Mouse (Mus musculus): ENCODE measurements around the gene Wnt3a.
A peak's percentile ranks its signal among the peaks of the same experiment; 100 is the strongest.
"Not testable (repeated sequence)": the region's sequence is repeated elsewhere in the genome, so short reads cannot be mapped to it uniquely, and the experiment has no call there.

The Wnt3a gene

GRCm38 (mm10) chr11:59307422-59308163 lies 17.0 kb upstream of the Wnt3a start:
- DNase-seq, result peak; percentile 81

- DNase-seq, result peak; percentile 38
These were observed 16.2 kb upstream of the Wnt3a start, which contains the start of gene Wnt9a for GRCm38 (mm10) chr11:59306461-59307421. TSS of gene Wnt9a (plus strand) at chr11:59306928.

GRCm38 (mm10) chr11:59305821-59306215 lies 15.3 kb upstream of the Wnt3a start:
- no peak for DNase-seq

DNA sequence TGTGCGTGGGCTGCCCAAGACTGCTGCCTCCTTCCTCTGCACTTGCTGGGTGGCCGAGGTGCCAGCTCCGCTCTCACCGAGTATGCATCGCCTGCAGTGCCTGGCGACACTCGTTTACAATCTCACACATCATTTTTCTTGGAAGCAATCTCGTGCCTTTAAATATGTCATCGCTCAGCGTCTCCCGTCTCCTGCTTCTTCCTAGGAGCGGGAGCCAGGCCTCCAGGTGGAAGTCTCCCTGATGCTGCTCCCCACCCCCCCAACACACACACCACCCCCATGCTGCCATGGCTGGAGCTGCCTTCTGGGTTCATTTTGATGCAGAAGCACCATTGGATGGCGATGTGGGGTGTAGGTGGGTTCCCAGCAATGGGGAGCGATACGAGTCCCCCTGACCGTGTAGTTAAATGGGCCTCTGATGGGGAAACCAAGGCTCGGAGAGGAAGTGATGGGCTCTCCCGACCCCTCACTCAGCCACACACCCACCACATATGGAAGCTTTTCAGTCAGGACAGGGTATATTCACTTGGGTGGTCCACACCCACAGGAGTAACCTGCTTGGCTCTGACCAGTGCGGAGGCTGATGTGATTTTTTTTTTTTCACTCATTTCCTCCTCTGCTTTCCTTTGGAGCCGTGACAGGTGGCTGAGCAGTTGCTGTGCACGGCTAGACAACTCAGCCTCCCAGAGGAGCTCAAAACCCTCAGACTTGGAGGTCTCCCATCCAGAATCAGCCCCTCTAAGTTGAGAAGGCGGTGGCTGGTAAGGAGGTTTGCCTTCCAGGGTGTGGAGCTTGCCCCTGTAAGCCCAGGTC lies 14.7 kb upstream of the Wnt3a start:
- no peak for DNase-seq

DNA sequence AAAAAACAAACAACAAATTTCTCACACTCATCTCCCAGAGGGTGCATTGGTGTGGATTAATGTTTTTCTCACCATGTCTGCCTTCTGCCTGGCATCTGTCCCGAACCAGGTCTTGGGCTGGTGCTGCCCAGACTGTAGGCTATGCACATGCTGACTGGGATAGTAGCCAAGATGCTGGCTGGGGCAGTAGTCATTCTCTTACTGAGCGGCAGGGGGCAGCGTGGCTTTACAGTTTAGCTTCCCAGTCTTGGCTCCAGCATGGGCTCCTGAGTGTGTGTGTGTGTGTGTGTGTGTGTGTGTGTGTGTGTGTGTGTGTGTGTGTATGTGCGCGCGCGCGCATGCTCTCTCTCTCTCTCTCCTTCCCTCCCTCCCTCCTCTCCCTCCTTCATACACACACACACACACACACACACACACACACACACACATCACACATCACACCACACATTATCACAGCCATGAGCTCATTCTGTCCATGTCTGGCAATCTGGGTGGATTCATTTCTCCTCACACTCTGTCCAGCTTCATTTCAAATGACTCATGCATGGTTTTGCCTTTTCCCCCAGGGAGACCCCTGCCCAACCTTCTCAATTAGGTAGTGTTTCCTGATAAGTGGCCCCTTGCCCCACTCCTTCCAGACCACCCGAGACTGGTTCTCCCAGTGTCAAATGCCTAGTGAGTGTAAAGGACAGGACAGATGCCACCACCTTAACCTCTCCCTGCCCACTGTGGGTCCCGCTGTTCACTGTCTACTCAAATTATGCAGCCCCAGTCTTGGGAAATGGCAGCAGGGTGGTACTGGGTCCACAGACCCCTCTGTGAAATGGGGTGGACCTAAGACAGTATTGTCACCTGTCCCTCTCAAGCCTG lies 12.4 kb upstream of the Wnt3a start:
- peak; percentile 93 for DNase-seq

DNA sequence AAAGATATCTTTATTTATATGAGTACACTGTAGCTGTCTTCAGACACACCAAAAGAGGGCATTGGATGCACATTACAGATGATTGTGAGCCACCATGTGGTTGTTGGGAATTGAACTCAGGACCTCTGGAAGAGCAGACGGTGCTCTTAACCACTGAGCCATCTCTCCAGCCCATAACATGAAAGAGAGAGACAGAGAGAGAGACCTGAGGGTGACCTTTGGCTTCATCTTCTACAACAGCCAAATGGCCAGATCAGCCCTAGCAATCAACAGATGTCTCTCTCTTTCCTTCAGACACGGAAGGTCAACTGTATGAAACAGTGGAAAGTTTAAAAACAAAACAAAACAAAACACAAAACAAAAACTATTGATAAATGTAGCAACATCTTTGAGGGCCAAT lies 10.5 kb upstream of the Wnt3a start:
- not testable (repeated sequence) for DNase-seq

DNA sequence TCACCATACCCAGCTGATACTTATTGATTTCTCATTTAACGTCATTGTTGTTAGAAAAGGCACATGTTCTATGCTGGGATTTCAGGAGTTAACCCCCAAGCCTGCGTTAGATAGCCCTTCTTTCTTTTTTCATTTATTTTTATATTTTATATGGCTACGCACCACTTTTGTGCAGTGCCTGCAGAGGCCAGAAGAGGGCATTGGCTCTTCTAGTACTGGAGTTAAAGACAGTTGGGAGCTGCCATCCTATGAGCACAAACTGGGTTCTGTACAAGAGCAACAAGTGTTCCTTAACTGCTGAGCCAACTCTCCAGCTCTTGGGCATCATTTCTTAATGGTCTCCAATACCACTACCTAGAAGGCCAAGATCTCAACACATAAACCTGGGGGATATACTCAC lies 9.6 kb upstream of the Wnt3a start:
- peak; percentile 43 for DNase-seq

DNA sequence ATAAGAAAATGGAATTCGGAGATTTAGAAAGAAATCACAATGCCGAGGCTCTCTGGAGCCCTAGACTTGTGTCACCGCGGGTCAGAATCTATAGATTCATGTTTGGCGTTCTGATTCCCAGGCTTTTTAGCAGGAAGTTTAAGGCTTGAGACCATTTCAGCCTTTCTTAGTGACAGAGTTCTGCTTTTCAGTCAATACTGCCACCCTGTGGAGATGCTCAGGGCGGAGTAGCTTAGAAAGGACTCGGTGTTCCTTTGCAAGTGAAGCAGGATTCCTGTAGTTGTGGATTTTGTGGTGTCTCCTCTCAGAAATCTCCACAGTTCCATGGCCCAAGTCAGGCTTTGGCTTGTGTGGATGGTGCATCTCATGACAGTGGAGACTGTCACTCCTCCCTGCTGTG lies 7.4 kb upstream of the Wnt3a start:
- peak; percentile 50 for DNase-seq

DNA sequence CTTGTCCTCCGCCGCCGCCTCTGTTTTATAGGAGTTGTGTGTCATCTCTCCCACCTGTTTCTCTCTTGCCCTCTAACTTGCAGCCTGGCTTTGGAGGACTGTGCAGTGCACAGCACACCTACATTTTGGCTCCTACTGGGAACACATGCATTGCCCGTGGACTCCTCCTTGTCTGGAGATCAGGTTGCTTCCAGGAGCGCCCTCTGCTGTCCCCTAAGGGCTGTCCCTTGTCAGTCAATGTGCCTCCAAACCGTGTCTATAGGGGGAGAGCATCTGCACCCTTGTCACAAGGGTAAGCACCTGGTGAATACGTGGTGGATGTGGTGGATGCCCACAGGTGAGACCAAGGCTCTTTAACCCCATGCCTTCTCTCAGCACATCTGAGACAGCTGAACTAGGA lies 3.1 kb upstream of the Wnt3a start:
- peak; percentile 60 for DNase-seq

GRCm38 (mm10) chr11:59289706-59290105 lies 846 bp downstream of the Wnt3a start:
- no peak for DNase-seq

DNA sequence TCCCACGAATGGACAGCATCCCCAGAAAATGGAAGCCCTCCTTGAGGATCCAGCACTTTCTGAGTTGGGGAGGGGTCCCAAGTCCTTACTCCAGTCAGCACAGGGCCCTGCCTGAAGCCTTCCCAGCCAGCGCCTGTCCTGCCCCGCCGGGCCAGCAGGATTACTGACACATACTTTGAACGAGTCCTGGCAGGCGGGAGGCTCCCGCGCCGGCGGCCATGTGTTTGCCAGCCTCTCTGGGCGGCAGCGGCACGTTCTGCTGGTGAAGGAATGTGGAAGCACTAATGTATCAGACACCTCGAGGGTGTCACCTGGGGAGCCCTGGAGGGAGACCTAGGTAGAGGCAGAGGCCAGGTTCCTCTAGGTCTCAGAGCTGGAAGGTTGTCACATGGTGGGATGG lies 6.4 kb downstream of the Wnt3a start:
- no peak for DNase-seq

- DNase-seq, result peak; percentile 21
These were observed 7.6 kb downstream of the Wnt3a start for GRCm38 (mm10) chr11:59282933-59283332.

DNA sequence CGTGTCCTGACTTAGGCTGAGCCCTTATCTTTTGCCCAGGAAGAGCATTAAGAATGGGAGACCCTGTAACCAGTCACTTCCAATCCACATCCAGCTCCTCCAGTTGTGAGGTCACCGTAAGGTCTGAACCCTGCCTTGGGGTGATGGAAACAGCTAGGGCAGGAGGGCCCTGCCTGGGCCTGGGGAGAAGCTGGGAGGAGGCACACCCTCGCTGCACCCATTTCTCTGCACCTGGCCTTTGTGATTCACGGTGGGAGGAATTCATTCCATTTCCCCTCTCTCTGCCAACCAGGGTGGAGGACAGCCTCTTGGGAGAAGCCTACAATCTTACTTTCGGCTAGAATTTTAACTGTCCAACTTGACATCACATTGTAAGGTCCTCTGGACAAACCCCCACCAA lies 8.4 kb downstream of the Wnt3a start:
- DNase-seq, result no peak

DNA sequence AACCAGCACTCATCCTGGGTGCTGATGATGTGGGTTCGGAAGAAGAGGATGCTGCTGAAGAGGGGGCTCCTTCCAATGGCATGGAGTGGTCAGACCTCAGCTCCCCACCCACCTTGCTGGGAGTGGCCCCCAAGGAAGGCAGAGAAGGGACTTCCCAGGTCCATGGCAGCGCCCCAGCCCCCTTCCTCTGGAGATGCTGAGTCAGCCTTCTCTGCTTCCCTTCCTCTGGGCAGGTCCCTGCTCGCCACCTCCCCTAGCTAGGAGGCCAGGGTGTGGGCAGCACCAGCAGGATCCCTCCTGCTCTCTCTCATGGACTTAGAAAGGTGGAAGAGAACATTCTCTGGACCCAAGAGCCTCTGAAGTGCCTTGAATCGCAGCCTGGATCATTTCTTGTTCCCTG lies 12.5 kb downstream of the Wnt3a start:
- no peak for DNase-seq

DNA sequence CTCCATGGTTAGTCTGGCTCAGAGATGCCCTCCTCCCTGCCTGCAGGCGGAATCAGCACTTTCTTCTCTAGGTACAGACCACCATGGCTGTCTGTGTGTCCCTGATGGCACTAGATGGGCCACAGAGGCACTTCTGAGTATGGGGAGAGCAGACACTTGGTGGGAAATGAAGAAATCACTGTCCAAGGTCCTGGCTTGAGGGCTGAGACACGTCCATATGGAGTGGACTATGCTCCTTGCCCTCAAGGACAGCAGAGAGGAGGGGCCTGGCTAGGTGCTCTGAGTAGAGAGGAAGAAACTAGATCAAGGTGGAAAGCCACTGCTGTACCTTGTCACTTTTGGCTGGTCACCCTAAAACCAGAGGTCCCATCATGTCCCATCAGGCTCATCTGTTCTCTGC lies 13.7 kb downstream of the Wnt3a start:
- DNase-seq, result peak; percentile 36

DNA sequence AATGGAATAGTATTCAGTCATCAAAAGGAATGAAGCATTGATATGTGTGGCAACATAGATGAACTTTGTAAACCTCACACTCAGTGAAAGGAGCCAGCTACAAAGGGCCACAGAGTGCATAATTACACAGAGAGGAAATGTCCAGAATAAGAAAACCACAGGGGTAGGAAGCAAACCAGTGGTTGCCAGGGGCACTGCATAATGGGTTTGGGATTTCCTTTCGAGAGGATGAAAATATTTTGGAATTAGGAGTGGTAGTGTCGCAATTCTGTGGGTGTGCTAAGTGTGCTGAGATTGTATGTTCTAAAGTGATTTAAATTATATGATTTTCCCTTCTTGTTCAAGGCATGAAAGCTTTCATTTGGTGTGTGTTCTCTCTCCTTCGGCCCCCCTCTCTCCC lies 16.4 kb downstream of the Wnt3a start:
- DNase-seq, result no peak

- DNase-seq, result no peak
These were observed 23.8 kb downstream of the Wnt3a start for GRCm38 (mm10) chr11:59266727-59267126.

DNA sequence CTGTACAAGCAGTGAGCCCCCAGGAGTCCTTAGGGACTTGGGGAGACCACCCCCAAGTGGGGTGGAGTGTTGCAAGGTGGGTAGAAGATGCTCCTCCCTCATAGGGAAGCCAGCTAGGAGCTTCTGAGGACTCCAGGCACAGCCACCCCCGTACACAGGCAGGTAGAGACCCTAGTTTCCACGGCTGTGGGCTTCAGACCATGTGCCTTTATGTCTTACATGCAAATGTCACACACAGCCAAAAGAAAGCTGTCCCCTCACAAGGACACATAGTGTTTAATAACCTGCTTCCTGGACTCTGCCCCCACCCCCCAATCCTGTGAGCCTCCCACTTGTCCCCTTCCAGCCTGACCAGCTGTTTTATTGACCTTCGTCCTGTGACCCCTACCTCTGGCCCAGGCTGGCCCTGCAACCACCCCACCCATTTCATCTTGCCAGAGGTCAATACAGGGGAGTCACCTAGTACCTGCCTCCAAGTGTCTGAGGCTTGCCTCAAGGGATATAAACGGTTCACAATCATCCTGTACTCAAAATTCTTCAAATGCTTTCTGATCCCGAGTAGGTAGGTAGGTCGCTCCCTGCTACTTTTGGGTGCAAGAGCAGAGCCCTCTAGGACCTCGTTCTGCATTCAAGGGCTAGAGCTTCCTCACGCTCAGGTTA lies 25.3 kb downstream of the Wnt3a start:
- DNase-seq, result no peak

DNA sequence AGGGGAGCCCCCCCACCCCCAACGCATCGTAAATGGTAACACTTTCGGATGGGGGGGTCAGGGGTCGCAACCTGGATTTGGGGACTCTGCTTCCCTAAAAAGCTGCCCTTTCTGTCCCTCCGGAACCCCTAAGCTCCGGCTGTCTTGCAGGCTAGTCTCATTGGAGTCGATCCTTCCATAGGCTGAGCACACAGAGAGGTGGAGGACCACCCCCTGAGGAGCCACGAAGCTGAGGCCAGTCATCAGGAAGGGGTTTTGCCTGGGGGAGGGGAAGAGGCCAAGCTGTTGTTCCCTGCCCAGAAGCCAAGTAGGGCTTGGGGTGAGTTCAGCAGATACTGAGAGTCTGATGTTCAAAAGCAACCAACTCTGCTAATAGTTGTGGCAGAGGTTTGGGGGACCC lies 26.0 kb downstream of the Wnt3a start:
- no peak for DNase-seq

DNA sequence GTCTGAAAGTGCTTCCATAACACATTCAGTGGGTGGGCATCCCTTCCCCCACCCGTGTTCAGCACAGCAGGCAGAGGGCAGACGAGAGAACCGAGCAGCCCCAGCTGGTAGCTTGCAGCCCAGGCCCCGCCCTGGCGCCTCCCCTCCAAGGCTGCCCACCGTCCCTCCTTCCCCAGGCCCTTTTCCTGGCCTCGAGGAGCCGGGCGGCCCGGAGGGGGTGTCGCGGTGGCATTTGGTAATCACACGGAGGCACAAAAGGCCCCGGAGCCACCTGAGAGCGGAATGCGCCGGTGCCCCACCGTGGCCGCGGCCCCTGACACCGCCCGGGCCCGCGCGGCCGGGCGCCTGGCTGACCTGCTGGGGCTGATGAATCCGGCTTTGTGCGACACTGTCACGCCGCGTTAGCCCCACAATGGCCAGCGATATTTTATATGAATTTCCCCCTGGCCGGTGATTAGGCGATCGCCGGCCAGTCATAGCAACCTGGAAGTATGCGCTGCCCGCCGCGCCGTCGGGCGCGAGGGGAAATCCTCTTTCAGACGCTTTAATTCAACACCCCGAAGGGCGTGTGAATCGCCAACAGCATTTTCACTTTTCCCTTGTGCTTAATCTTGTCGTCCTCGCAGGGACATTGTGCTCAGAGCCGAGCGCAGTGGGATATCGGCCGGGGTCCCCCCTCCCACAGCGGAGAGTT lies 26.5 kb downstream of the Wnt3a start:
- DNase-seq, result peak; percentile 16

DNA sequence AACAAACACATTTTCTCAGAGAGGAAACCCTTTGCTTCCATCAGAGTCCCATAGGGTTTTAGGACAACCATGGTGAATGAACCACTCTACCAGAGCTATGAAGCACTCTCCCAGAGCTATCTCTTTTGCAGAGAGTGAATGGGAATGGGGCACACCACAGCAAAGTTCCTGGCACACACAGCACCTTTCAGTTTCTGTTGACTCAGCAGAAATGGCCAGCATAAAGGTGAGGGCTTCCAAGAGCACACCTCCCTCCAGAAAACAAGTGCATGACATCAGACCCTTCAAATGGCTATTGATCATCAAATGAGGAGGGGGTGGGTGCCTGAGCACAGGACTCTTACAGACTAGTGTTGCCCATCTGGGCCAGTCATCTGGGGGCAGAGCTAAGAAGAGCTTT lies 28.2 kb downstream of the Wnt3a start:
- no peak for DNase-seq

Data from kidney, adult 9 months (tissue).